In genomic region chr15:81836966-81837920, GRCm38 (mm10) we compare ENCODE assay signal across 8 mouse cellular contexts. TPM values are rescaled to one million over a fixed set of nuclear protein-coding genes. Genes with fewer than 3 reads are reported as not detected.
DNase-seq lines count a peak whose midpoint lies in the region; ATAC-seq and TF ChIP-seq lines count a peak whose summit lies in the region.

No protein-coding gene starts in this region.

- WGBS in forebrain, embryonic 10.5 days: 54% methylated on average over 7 of the region's 7 CpGs
- WGBS in forebrain, embryonic 11.5 days: 56% methylated on average over 7 of the region's 7 CpGs
- WGBS in lung, postnatal 0 days: 58% methylated on average over 7 of the region's 7 CpGs
- WGBS in intestine, postnatal 0 days: 57% methylated on average over 7 of the region's 7 CpGs
- 57% methylated on average over 7 of the region's 7 CpGs for WGBS in liver, postnatal 0 days (ENCODE audit: insufficient replicate concordance)

- no peak for ATAC-seq in forebrain, embryonic 11.5 days (replicated peaks; ENCODE audit: low FRiP score)
- no peak for ATAC-seq in lung, postnatal 0 days
- ATAC-seq in intestine, postnatal 0 days: no peak
- no peak for ATAC-seq in liver, postnatal 0 days
- ATAC-seq in activated CD4-positive, CD25-positive, alpha-beta regulatory T cell, adult 4 months: no peak

- H3K4me1 ChIP-seq in forebrain, embryonic 10.5 days: peaks cover 45% of the 10 kb centered on the region
- H3K4me1 ChIP-seq in forebrain, embryonic 11.5 days (replicated peaks; ENCODE audit: control insufficient read depth, insufficient read depth, low read length): 0 out of 2 replicates have a peak, but pooled peaks cover 2% of the 10 kb centered on the region
- H3K4me1 ChIP-seq in lung, postnatal 0 days (ENCODE audit: insufficient read depth, low read depth, low read length): peaks cover 28% of the 10 kb centered on the region; the same call in 1 of the 2 replicates
- peaks cover 6% of the 10 kb centered on the region; the same call in 1 of the 2 replicates for H3K4me1 ChIP-seq in intestine, postnatal 0 days (replicated peaks; ENCODE audit: control insufficient read depth, insufficient read depth, low read length)
- peaks cover 35% of the 10 kb centered on the region for H3K4me1 ChIP-seq in liver, postnatal 0 days (ENCODE audit: insufficient read depth)

- no peak overlapping the region for H3K4me2 ChIP-seq in forebrain, embryonic 11.5 days (ENCODE audit: low read depth, low read length, severe bottlenecking)
- H3K4me2 ChIP-seq in lung, postnatal 0 days (replicated peaks; ENCODE audit: low read depth, low read length): peak overlapping the region; percentile 58
- H3K4me2 ChIP-seq in intestine, postnatal 0 days (replicated peaks; ENCODE audit: low read depth): peak overlapping the region; percentile 59
- H3K4me2 ChIP-seq in liver, postnatal 0 days (ENCODE audit: low read depth, low read length): peak overlapping the region; percentile 66; the same call in 1 of the 2 replicates

- no peak for TF ChIP-seq EP300 in lung, postnatal 0 days (IDR thresholded peaks at IDR 0.05)
- TF ChIP-seq EP300 in liver, postnatal 0 days (IDR thresholded peaks at IDR 0.05; ENCODE audit: low read depth): no peak

- H3K27ac ChIP-seq in forebrain, embryonic 10.5 days: no peak overlapping the region; the same call in 1 of the 2 replicates
- H3K27ac ChIP-seq in forebrain, embryonic 11.5 days (ENCODE audit: low read depth, low read length): no peak overlapping the region
- H3K27ac ChIP-seq in lung, postnatal 0 days (ENCODE audit: low read length): peak overlapping the region; percentile 68
- H3K27ac ChIP-seq in intestine, postnatal 0 days (ENCODE audit: low read depth, low read length): peak overlapping the region; percentile 64; the same call in 1 of the 2 replicates
- H3K27ac ChIP-seq in liver, postnatal 0 days (ENCODE audit: low read depth): 0 out of 2 replicates have a peak overlapping the region, but pooled peaks have one; percentile 0

- H3K36me3 ChIP-seq in forebrain, embryonic 10.5 days (replicated peaks): no peaks in the 10 kb centered on the region
- no peaks in the 10 kb centered on the region for H3K36me3 ChIP-seq in forebrain, embryonic 11.5 days (ENCODE audit: control insufficient read depth, insufficient read depth, low read length)
- H3K36me3 ChIP-seq in lung, postnatal 0 days (ENCODE audit: insufficient read depth, low read length): no peaks in the 10 kb centered on the region
- H3K36me3 ChIP-seq in intestine, postnatal 0 days (ENCODE audit: control insufficient read depth, insufficient read depth): no peaks in the 10 kb centered on the region
- no peaks in the 10 kb centered on the region for H3K36me3 ChIP-seq in liver, postnatal 0 days (replicated peaks; ENCODE audit: insufficient read depth, low read length)

- no peak for TF ChIP-seq CTCF in lung, postnatal 0 days (IDR thresholded peaks at IDR 0.05)
- no peak for TF ChIP-seq CTCF in intestine, postnatal 0 days (IDR thresholded peaks at IDR 0.05; ENCODE audit: low read depth)
- no peak for TF ChIP-seq CTCF in liver, postnatal 0 days (IDR thresholded peaks at IDR 0.05; ENCODE audit: low read depth)

- peaks cover 41% of the 10 kb centered on the region for H3K27me3 ChIP-seq in forebrain, embryonic 10.5 days (ENCODE audit: poor library complexity, severe bottlenecking)
- no peaks in the 10 kb centered on the region; the same call in 1 of the 2 replicates for H3K27me3 ChIP-seq in forebrain, embryonic 11.5 days (ENCODE audit: control insufficient read depth, insufficient read depth, low read length)
- H3K27me3 ChIP-seq in lung, postnatal 0 days (replicated peaks; ENCODE audit: insufficient read depth, low read length): no peaks in the 10 kb centered on the region
- no peaks in the 10 kb centered on the region for H3K27me3 ChIP-seq in intestine, postnatal 0 days (replicated peaks; ENCODE audit: control insufficient read depth, insufficient read depth, low read length)
- no peaks in the 10 kb centered on the region for H3K27me3 ChIP-seq in liver, postnatal 0 days (ENCODE audit: insufficient read depth, low read length)

- no peak for DNase-seq in forebrain, embryonic 10.5 days (ENCODE audit: extremely low spot score, low spot score)
- DNase-seq in forebrain, embryonic 11.5 days (ENCODE audit: low spot score): no peak
- no peak for DNase-seq in lung, postnatal 0 days (ENCODE audit: low spot score)
- no peak for DNase-seq in lung, postnatal 25 days (ENCODE audit: low spot score)
- DNase-seq in liver, postnatal 0 days: no peak
- no peak for DNase-seq in thymus, adult 18-20 months

- H3K9ac ChIP-seq in forebrain, embryonic 11.5 days (ENCODE audit: low read length): no peak overlapping the region; the same call in 1 of the 2 replicates
- no peak overlapping the region for H3K9ac ChIP-seq in lung, postnatal 0 days (replicated peaks; ENCODE audit: low read depth)
- no peak overlapping the region for H3K9ac ChIP-seq in intestine, postnatal 0 days (ENCODE audit: low read depth, low read length)
- no peak overlapping the region for H3K9ac ChIP-seq in liver, postnatal 0 days (replicated peaks)

- no peaks in the 10 kb centered on the region for H3K9me3 ChIP-seq in forebrain, embryonic 10.5 days
- H3K9me3 ChIP-seq in forebrain, embryonic 11.5 days (ENCODE audit: control insufficient read depth, low read length): no peaks in the 10 kb centered on the region
- no peaks in the 10 kb centered on the region for H3K9me3 ChIP-seq in lung, postnatal 0 days (ENCODE audit: low read length)
- H3K9me3 ChIP-seq in intestine, postnatal 0 days (ENCODE audit: control insufficient read depth): no peaks in the 10 kb centered on the region
- no peaks in the 10 kb centered on the region for H3K9me3 ChIP-seq in liver, postnatal 0 days (ENCODE audit: low read length)

- peak overlapping the region; percentile 49 for H3K4me3 ChIP-seq in forebrain, embryonic 10.5 days
- no peak overlapping the region for H3K4me3 ChIP-seq in forebrain, embryonic 11.5 days (ENCODE audit: low read depth, low read length)
- no peak overlapping the region for H3K4me3 ChIP-seq in lung, postnatal 0 days (ENCODE audit: low read depth, low read length)
- H3K4me3 ChIP-seq in intestine, postnatal 0 days (ENCODE audit: low read depth, low read length): no peak overlapping the region
- H3K4me3 ChIP-seq in liver, postnatal 0 days (ENCODE audit: low read depth, low read length): no peak overlapping the region

RNA-seq across cellular contexts. Expression of gene Tob2, which starts 21.4 kb away (rescaled TPM):
- 20.1 and 20.3 TPM in 2 replicates for polyA plus RNA-seq in forebrain, embryonic 10.5 days (2016; fragmentation: Nextera tagmentation; extraction: Ambion mirVana)
- polyA plus RNA-seq in forebrain, embryonic 11.5 days (2014; fragmentation: Nextera tagmentation; extraction: Ambion mirVana): 22.1 and 23.6 TPM in 2 replicates
- 24.8 and 30.0 TPM in 2 replicates for polyA plus RNA-seq in lung, postnatal 0 days (2015; fragmentation: Nextera tagmentation; extraction: Ambion mirVana)
- 19.8 and 22.1 TPM in 2 replicates for polyA plus RNA-seq in intestine, postnatal 0 days (2015; fragmentation: Nextera tagmentation; extraction: Ambion mirVana)
- 10.9 and 12.3 TPM in 2 replicates for polyA plus RNA-seq in liver, postnatal 0 days (2015; fragmentation: Nextera tagmentation; extraction: Ambion mirVana)
- polyA plus RNA-seq in activated CD4-positive, CD25-positive, alpha-beta regulatory T cell, adult 4 months (2017; shearing (Covaris generic)): 10 to 100 TPM; 25.8 to 45.6 TPM

RNA-seq across cellular contexts. Expression of gene Phf5a, which starts 34.5 kb away (rescaled TPM):
- 255 and 271 TPM in 2 replicates for polyA plus RNA-seq in forebrain, embryonic 10.5 days (2016; fragmentation: Nextera tagmentation; extraction: Ambion mirVana)
- polyA plus RNA-seq in forebrain, embryonic 11.5 days (2014; fragmentation: Nextera tagmentation; extraction: Ambion mirVana): 186 and 216 TPM in 2 replicates
- polyA plus RNA-seq in lung, postnatal 0 days (2015; fragmentation: Nextera tagmentation; extraction: Ambion mirVana): 80.3 and 88.8 TPM in 2 replicates
- polyA plus RNA-seq in intestine, postnatal 0 days (2015; fragmentation: Nextera tagmentation; extraction: Ambion mirVana): 75.9 and 79.2 TPM in 2 replicates
- 61.5 and 63.0 TPM in 2 replicates for polyA plus RNA-seq in liver, postnatal 0 days (2015; fragmentation: Nextera tagmentation; extraction: Ambion mirVana)
- 100 to 1,000 TPM in 1 of 2 experiments, 10 to 100 TPM in 1; 91.8 to 102 TPM for polyA plus RNA-seq in activated CD4-positive, CD25-positive, alpha-beta regulatory T cell, adult 4 months (2017; shearing (Covaris generic))

RNA-seq across cellular contexts. Expression of gene Aco2, which starts 34.9 kb away (rescaled TPM):
- 147 and 148 TPM in 2 replicates for polyA plus RNA-seq in forebrain, embryonic 10.5 days (2016; fragmentation: Nextera tagmentation; extraction: Ambion mirVana)
- polyA plus RNA-seq in forebrain, embryonic 11.5 days (2014; fragmentation: Nextera tagmentation; extraction: Ambion mirVana): 169 and 171 TPM in 2 replicates
- polyA plus RNA-seq in lung, postnatal 0 days (2015; fragmentation: Nextera tagmentation; extraction: Ambion mirVana): 89.2 and 90.8 TPM in 2 replicates
- 192 and 209 TPM in 2 replicates for polyA plus RNA-seq in intestine, postnatal 0 days (2015; fragmentation: Nextera tagmentation; extraction: Ambion mirVana)
- polyA plus RNA-seq in liver, postnatal 0 days (2015; fragmentation: Nextera tagmentation; extraction: Ambion mirVana): 86.7 and 87.0 TPM in 2 replicates
- 100 to 1,000 TPM in 1 of 2 experiments, 10 to 100 TPM in 1; 84.4 to 105 TPM for polyA plus RNA-seq in activated CD4-positive, CD25-positive, alpha-beta regulatory T cell, adult 4 months (2017; shearing (Covaris generic))

RNA-seq across cellular contexts. Expression of gene Tef, which starts 35.0 kb away (rescaled TPM):
- polyA plus RNA-seq in forebrain, embryonic 10.5 days (2016; fragmentation: Nextera tagmentation; extraction: Ambion mirVana): 13.5 and 13.7 TPM in 2 replicates
- 16.8 and 17.4 TPM in 2 replicates for polyA plus RNA-seq in forebrain, embryonic 11.5 days (2014; fragmentation: Nextera tagmentation; extraction: Ambion mirVana)
- 38.6 and 44.0 TPM in 2 replicates for polyA plus RNA-seq in lung, postnatal 0 days (2015; fragmentation: Nextera tagmentation; extraction: Ambion mirVana)
- 13.4 and 16.0 TPM in 2 replicates for polyA plus RNA-seq in intestine, postnatal 0 days (2015; fragmentation: Nextera tagmentation; extraction: Ambion mirVana)
- 14.0 and 16.3 TPM in 2 replicates for polyA plus RNA-seq in liver, postnatal 0 days (2015; fragmentation: Nextera tagmentation; extraction: Ambion mirVana)
- polyA plus RNA-seq in activated CD4-positive, CD25-positive, alpha-beta regulatory T cell, adult 4 months (2017; shearing (Covaris generic)): 1 to 10 TPM; 5.2 to 7.3 TPM

Comparison
In these comparisons a context has a peak if more than half of its experiments do, and no peak if none do; other contexts are left out.
1. H3K27ac ChIP-seq: peak in lung, postnatal 0 days (single experiment), intestine, postnatal 0 days (single experiment) and liver, postnatal 0 days (single experiment); none in forebrain, embryonic 10.5 days (single experiment) and forebrain, embryonic 11.5 days (single experiment).